Mouse (Mus musculus) layer of hippocampus, postnatal 36 days (tissue): ENCODE data around the gene Syn2. TPM values are rescaled to one million over a fixed set of nuclear protein-coding genes. Genes with fewer than 3 reads are reported as not detected.
A peak's percentile ranks its signal among the peaks of the same experiment; 100 is the strongest.

Experiments
- DNase-seq, 2 experiments: peaks; one replicate each; pipeline ENCODE4 v3.0.0; 2022
- microRNA-seq, 2 experiments: library from miRNA; unstranded; fragments of <30 nt; microRNA quantifications; one replicate each; pipeline ENCODE4 v1.2.0; 2021
- total RNA-seq, 2 experiments: library from RNA; stranded (reverse); gene quantifications; 2 replicates each; pipeline ENCODE4 v1.2.3; 2021

Gene Syn2
- total RNA-seq, 2 experiments from 2014 or later: 574 to 635 TPM

- no peak for DNase-seq
Observed at GRCm38 (mm10) chr6:115293877-115294276, 159.2 kb downstream of the Syn2 start.

GRCm38 (mm10) chr6:115307134-115307533 lies 172.4 kb downstream of the Syn2 start:
- no peak for DNase-seq

- DNase-seq: no peak
Observed at GRCm38 (mm10) chr6:115312780-115313179, 178.1 kb downstream of the Syn2 start.

- peak; percentile 13 to 36 for DNase-seq
Observed at GRCm38 (mm10) chr6:115313235-115313738, 178.6 kb downstream of the Syn2 start.

GRCm38 (mm10) chr6:115313910-115314309 lies 179.2 kb downstream of the Syn2 start:
- DNase-seq: no peak

GRCm38 (mm10) chr6:115315770-115316169 lies 181.1 kb downstream of the Syn2 start:
- DNase-seq: no peak

- no peak for DNase-seq
Observed at GRCm38 (mm10) chr6:115316811-115317221, 182.1 kb downstream of the Syn2 start.

GRCm38 (mm10) chr6:115318811-115319210 lies 184.1 kb downstream of the Syn2 start:
- no peak for DNase-seq

- DNase-seq: no peak
Observed at GRCm38 (mm10) chr6:115319686-115320085, 185.0 kb downstream of the Syn2 start.

- DNase-seq: no peak
Observed at GRCm38 (mm10) chr6:115320927-115321714, 186.4 kb downstream of the Syn2 start.

- DNase-seq: no peak
Observed at GRCm38 (mm10) chr6:115321883-115322351, 187.2 kb downstream of the Syn2 start.

- no peak for DNase-seq
Observed at GRCm38 (mm10) chr6:115322956-115323355, 188.3 kb downstream of the Syn2 start.

- DNase-seq: no peak
Observed at GRCm38 (mm10) chr6:115330964-115331363, 196.3 kb downstream of the Syn2 start.

Small RNA genes lying within 50 kb of the gene (microRNA-seq; reads per million reads assigned to microRNA genes)
- 0 reads per million in 2 experiments for gene Gm24767

Other genes with a start within 250 kb of the Syn2 start
- 10 to 100 TPM; 43.2 to 48.8 TPM for gene Vgll4, start 164.9 kb upstream of the Syn2 start, total RNA-seq
- 10 to 100 TPM; 16.2 to 17.3 TPM for gene Tamm41, start 97.0 kb upstream of the Syn2 start, total RNA-seq
- not detected for gene Gm17482, start 92.4 kb downstream of the Syn2 start, total RNA-seq
- gene Timp4, start 117.3 kb downstream of the Syn2 start, total RNA-seq: 10 to 100 TPM; 23.3 to 25.9 TPM
- 1 to 10 TPM; 1.6 to 1.8 TPM for gene Pparg, start 226.0 kb downstream of the Syn2 start, total RNA-seq